ENCODE assay signal across 8 mouse cellular contexts in genomic region chr12:3235124-3235631, GRCm38 (mm10).
DNase-seq lines count a peak whose midpoint lies in the region; ATAC-seq and TF ChIP-seq lines count a peak whose summit lies in the region.

No protein-coding gene starts in this region.

- H3K9ac ChIP-seq in ES-Bruce4 (ENCODE audit: low read depth, poor library complexity, severe bottlenecking) = peak overlapping the region; percentile 53
- H3K9ac ChIP-seq in forebrain, embryonic 12.5 days = 0 out of 2 replicates have a peak overlapping the region, but pooled peaks have one; percentile 29
- peak overlapping the region; percentile 51 for H3K9ac ChIP-seq in neural tube, embryonic 15.5 days (replicated peaks)

- no peaks in the 10 kb centered on the region for H3K27me3 ChIP-seq in ES-Bruce4 (ENCODE audit: control insufficient read depth, insufficient read depth, low read length, poor library complexity, severe bottlenecking)
- no peaks in the 10 kb centered on the region for H3K27me3 ChIP-seq in forebrain, embryonic 12.5 days
- H3K27me3 ChIP-seq in neural tube, embryonic 15.5 days (replicated peaks) = no peaks in the 10 kb centered on the region

- TF ChIP-seq CTCF in ES-Bruce4 (IDR thresholded peaks at IDR 0.05; ENCODE audit: low read depth, low read length) = no peak

- peak; percentile 87 for ATAC-seq in forebrain, embryonic 12.5 days (ENCODE audit: low FRiP score)
- ATAC-seq in neural tube, embryonic 15.5 days (ENCODE audit: low FRiP score) = peak; percentile 88

- peak overlapping the region; percentile 59 for H3K4me2 ChIP-seq in forebrain, embryonic 12.5 days
- H3K4me2 ChIP-seq in neural tube, embryonic 15.5 days = peak overlapping the region; percentile 58

- peak; percentile 93 for DNase-seq in c-Kit-positive CD71-positive TER-119-positive erythroid progenitor cells, embryonic 14.5 days (ENCODE audit: low spot score)
- DNase-seq in heart, postnatal 14 days = peak; percentile 84 to 88
- peak; percentile 95 for DNase-seq in layer of hippocampus, adult 11-12 months (ENCODE audit: low spot score)
- peak; percentile 95 to 97 for DNase-seq in lung, adult 18-20 months
- peak; percentile 96 for DNase-seq in testis, postnatal 14 days (ENCODE audit: low spot score)

- TF ChIP-seq EP300 in ES-Bruce4 (IDR thresholded peaks at IDR 0.05; ENCODE audit: insufficient read depth, low read depth, low read length) = no peak

- peak; percentile 24 for TF ChIP-seq POLR2A in ES-Bruce4 (IDR thresholded peaks at IDR 0.05; ENCODE audit: insufficient read depth, low read length)

- H3K4me1 ChIP-seq in ES-Bruce4 (ENCODE audit: control insufficient read depth, insufficient read depth, low read length) = no peaks in the 10 kb centered on the region
- H3K4me1 ChIP-seq in forebrain, embryonic 12.5 days = peaks cover 6% of the 10 kb centered on the region
- peaks cover 19% of the 10 kb centered on the region; the same call in 1 of the 2 replicates for H3K4me1 ChIP-seq in neural tube, embryonic 15.5 days

- H3K27ac ChIP-seq in ES-Bruce4 (ENCODE audit: insufficient read depth, low read length) = no peak overlapping the region
- H3K27ac ChIP-seq in forebrain, embryonic 12.5 days = peak overlapping the region; percentile 80
- peak overlapping the region; percentile 91 for H3K27ac ChIP-seq in neural tube, embryonic 15.5 days (replicated peaks)

- intact Hi-C loops in heart, postnatal 14 days (cut with DNase I) = loop anchor here (5.0 kb wide), 1 partner anchor 122 kb away; no protein-coding TSS in a partner anchor

- H3K4me3 ChIP-seq in ES-Bruce4 (ENCODE audit: low read depth, low read length) = peak overlapping the region; percentile 80
- peak overlapping the region; percentile 58 for H3K4me3 ChIP-seq in forebrain, embryonic 12.5 days (replicated peaks)
- peak overlapping the region; percentile 62 for H3K4me3 ChIP-seq in neural tube, embryonic 15.5 days (replicated peaks)

- peaks cover 10% of the 10 kb centered on the region; the same call in 1 of the 2 replicates for H3K9me3 ChIP-seq in ES-Bruce4 (replicated peaks; ENCODE audit: control insufficient read depth, insufficient read depth, low read length, poor library complexity, severe bottlenecking)
- peaks cover 17% of the 10 kb centered on the region for H3K9me3 ChIP-seq in forebrain, embryonic 12.5 days
- no peaks in the 10 kb centered on the region for H3K9me3 ChIP-seq in neural tube, embryonic 15.5 days (replicated peaks)

- H3K36me3 ChIP-seq in ES-Bruce4 (ENCODE audit: control insufficient read depth, insufficient read depth, low read length, poor library complexity, severe bottlenecking) = peaks cover 9% of the 10 kb centered on the region
- H3K36me3 ChIP-seq in forebrain, embryonic 12.5 days (replicated peaks) = peaks cover 30% of the 10 kb centered on the region
- H3K36me3 ChIP-seq in neural tube, embryonic 15.5 days = peaks cover 25% of the 10 kb centered on the region

- 22% methylated on average over 36 of the region's 36 CpGs for WGBS in forebrain, embryonic 12.5 days
- WGBS in neural tube, embryonic 15.5 days = 32% methylated on average over 36 of the region's 36 CpGs
